In genomic region chr12:52604256-52604991, GRCm38 (mm10) we compare ENCODE assay signal across 8 mouse cellular contexts.
A peak's percentile ranks its signal among the peaks of the same experiment; 100 is the strongest.
DNase-seq lines count a peak whose midpoint lies in the region; ATAC-seq lines count a peak whose summit lies in the region.

No protein-coding gene starts in this region.

- intact Hi-C loops in gastrocnemius, postnatal 14 days (cut with DNase I; ENCODE audit: low total_unique reads), result loop anchor here (5.0 kb wide), 1 partner anchor 102 kb away; the partner anchor contains the start of gene Arhgap5
- intact Hi-C loops in left cerebral cortex, postnatal 10 days (cut with DNase I), result loop anchor here (5.0 to 10.0 kb wide), 2 partner anchors 102 to 570 kb away; partner anchors contain the start of gene Arhgap5

- peak; percentile 62 for ATAC-seq in inflammation-experienced regulatory T-cells, adult 6 months
- peak; percentile 87 for ATAC-seq in megakaryocyte-erythroid progenitor cell, adult 5-6 weeks (replicated peaks; ENCODE audit: low FRiP score, low TSS enrichment, poor library complexity, severe bottlenecking)

- peak; percentile 96 for DNase-seq in adipocyte (ENCODE audit: low spot score)
- peak; percentile 93 for DNase-seq in embryo, embryonic 10 days (ENCODE audit: low spot score)
- DNase-seq in gastrocnemius, postnatal 14 days, result peak; percentile 96
- DNase-seq in left cerebral cortex, postnatal 10 days (ENCODE audit: extremely low spot score in 1 of 2, low spot score in 2 of 2), result peak; percentile 91 to 97
- DNase-seq in right cerebral cortex, postnatal 25 days, result peak; percentile 90
- peak; percentile 89 to 98 for DNase-seq in urinary bladder, postnatal 4 days (ENCODE audit: low spot score in 2 of 2)

Comparison
In these comparisons a context has a peak if more than half of its experiments do, and no peak if none do; other contexts are left out.
1. Peak in every context shown above with its lines: DNase-seq and ATAC-seq.